Mouse (Mus musculus) ES-CJ7 (cell line): ENCODE measurements around the gene Scn3a.

Source experiments
- DNase-seq: peaks from one replicate; pipeline ENCODE4 v3.0.0; 2011; ENCODE audit warnings: low read depth, low spot score

Gene Scn3a

GRCm38 (mm10) chr2:65490450-65490849 lies 77.0 kb downstream of the Scn3a start:
- DNase-seq, result no peak

- DNase-seq, result no peak
These were observed 84.0 kb downstream of the Scn3a start for GRCm38 (mm10) chr2:65483434-65483833.

GRCm38 (mm10) chr2:65481007-65481672 lies 86.3 kb downstream of the Scn3a start:
- DNase-seq, result no peak

GRCm38 (mm10) chr2:65471311-65471882 lies 96.0 kb downstream of the Scn3a start:
- no peak for DNase-seq

- no peak for DNase-seq
These were observed 101.7 kb downstream of the Scn3a start for GRCm38 (mm10) chr2:65465694-65466093.

- DNase-seq, result peak; percentile 38
These were observed 113.7 kb downstream of the Scn3a start for GRCm38 (mm10) chr2:65453763-65454162.

- peak; percentile 78 for DNase-seq
These were observed 115.9 kb downstream of the Scn3a start for GRCm38 (mm10) chr2:65451401-65452078.

- peak; percentile 81 for DNase-seq
These were observed 116.7 kb downstream of the Scn3a start for GRCm38 (mm10) chr2:65450449-65451360.

GRCm38 (mm10) chr2:65449126-65449828 lies 118.2 kb downstream of the Scn3a start:
- peak; percentile 76 for DNase-seq

GRCm38 (mm10) chr2:65443082-65443481 lies 124.3 kb downstream of the Scn3a start:
- DNase-seq, result no peak

GRCm38 (mm10) chr2:65441566-65441965 lies 125.9 kb downstream of the Scn3a start:
- DNase-seq, result no peak

- DNase-seq, result no peak
These were observed 126.3 kb downstream of the Scn3a start for GRCm38 (mm10) chr2:65441110-65441509.

- DNase-seq, result peak; percentile 58
These were observed 130.5 kb downstream of the Scn3a start for GRCm38 (mm10) chr2:65436917-65437316.

GRCm38 (mm10) chr2:65423501-65423900 lies 143.9 kb downstream of the Scn3a start:
- peak; percentile 58 for DNase-seq

- DNase-seq, result peak; percentile 92
These were observed 145.9 kb downstream of the Scn3a start for GRCm38 (mm10) chr2:65421259-65422255.

- DNase-seq, result peak; percentile 88
These were observed 148.8 kb downstream of the Scn3a start for GRCm38 (mm10) chr2:65418608-65419007.

- DNase-seq, result no peak
These were observed 150.9 kb downstream of the Scn3a start for GRCm38 (mm10) chr2:65416535-65416934.

- DNase-seq, result no peak
These were observed 152.1 kb downstream of the Scn3a start for GRCm38 (mm10) chr2:65415294-65415693.

GRCm38 (mm10) chr2:65414806-65415281 lies 152.6 kb downstream of the Scn3a start:
- DNase-seq, result peak; percentile 97

GRCm38 (mm10) chr2:65414237-65414636 lies 153.2 kb downstream of the Scn3a start:
- DNase-seq, result peak; percentile 83
